Mouse (Mus musculus): Measurements from ENCODE around the gene C1qtnf4.

DNA sequence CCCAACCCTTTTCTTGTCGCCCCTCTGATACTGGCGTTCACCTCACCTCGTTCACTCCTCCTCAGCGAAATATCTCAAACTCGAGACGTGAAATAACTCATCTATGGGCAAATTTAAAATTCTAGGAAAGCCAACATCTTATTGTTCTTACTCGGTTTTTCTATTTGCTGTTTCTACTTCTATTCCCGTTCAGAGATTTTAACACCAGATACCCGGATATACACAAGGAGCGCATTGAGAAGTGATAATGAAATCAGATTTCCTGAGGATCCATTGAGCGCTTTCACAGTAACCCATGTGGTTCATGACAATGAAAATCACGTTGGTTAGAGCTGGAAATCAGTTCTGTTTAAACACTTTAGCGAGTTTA lies 38.0 kb upstream of the C1qtnf4 start:
- no peak for TF ChIP-seq E2F4 (IDR thresholded peaks at IDR 0.05; ENCODE audit: insufficient read depth)
- TF ChIP-seq REST (IDR thresholded peaks at IDR 0.05; ENCODE audit: insufficient read depth, insufficient read length): no peak
- TF ChIP-seq CEBPB (IDR thresholded peaks at IDR 0.05; ENCODE audit: insufficient read depth, poor library complexity, severe bottlenecking): no peak
- TF ChIP-seq POLR2A (IDR thresholded peaks at IDR 0.05; ENCODE audit: insufficient read length, low read depth): no peak
- TF ChIP-seq USF1 (IDR thresholded peaks at IDR 0.05; ENCODE audit: low read depth): no peak
- TF ChIP-seq TCF12 (IDR thresholded peaks at IDR 0.05; ENCODE audit: insufficient read depth, poor library complexity, severe bottlenecking): no peak
- TF ChIP-seq MAX (IDR thresholded peaks at IDR 0.05; ENCODE audit: low read depth): no peak
- TF ChIP-seq POLR2AphosphoS2 (IDR thresholded peaks at IDR 0.05; ENCODE audit: insufficient read length, low read depth): no peak
